Mouse (Mus musculus): Measurements from ENCODE around the gene Gpr39. TPM values are rescaled to one million over a fixed set of nuclear protein-coding genes. Genes with fewer than 3 reads are reported as not detected.

The Gpr39 gene
- polyA plus RNA-seq, 1 experiment: not detected

GRCm38 (mm10) chr1:125912601-125913600, 236.1 kb downstream of the Gpr39 start, which contains the start of gene Lypd1:
TSS of gene Lypd1 (minus strand) at chr1:125913101.
- Histone ChIP-seq H3K4me1 (ENCODE audit: control insufficient read depth, insufficient read depth, low read length) (no peaks in the 10 kb centered on the region), H3K4me3 (ENCODE audit: insufficient read depth, low read length) (no peak within 1 kb of the TSS), H3K27ac (ENCODE audit: insufficient read depth, low read depth, low read length) (no peak within 1 kb of the TSS)

GRCm38 (mm10) chr1:125920696-125921095, 243.9 kb downstream of the Gpr39 start:
- TF ChIP-seq POLR2A (IDR thresholded peaks at IDR 0.05; ENCODE audit: borderline replicate concordance, low read depth, low read length): no peak
- TF ChIP-seq CTCF (IDR thresholded peaks at IDR 0.05; ENCODE audit: low read depth, low read length): no peak
- H3K4me1 ChIP-seq (ENCODE audit: control insufficient read depth, insufficient read depth, low read length): no peaks in the 10 kb centered on the region
- no peak overlapping the region for H3K4me3 ChIP-seq (ENCODE audit: insufficient read depth, low read length)
- no peak overlapping the region for H3K27ac ChIP-seq (ENCODE audit: insufficient read depth, low read depth, low read length)

More at GRCm38 (mm10) chr1:125912601-125913600, 236.1 kb downstream of the Gpr39 start, which contains the start of gene Lypd1:
- TF ChIP-seq CTCF (IDR thresholded peaks at IDR 0.05; ENCODE audit: low read depth, low read length): no peak
- no peak for TF ChIP-seq POLR2A (IDR thresholded peaks at IDR 0.05; ENCODE audit: borderline replicate concordance, low read depth, low read length)

DNA sequence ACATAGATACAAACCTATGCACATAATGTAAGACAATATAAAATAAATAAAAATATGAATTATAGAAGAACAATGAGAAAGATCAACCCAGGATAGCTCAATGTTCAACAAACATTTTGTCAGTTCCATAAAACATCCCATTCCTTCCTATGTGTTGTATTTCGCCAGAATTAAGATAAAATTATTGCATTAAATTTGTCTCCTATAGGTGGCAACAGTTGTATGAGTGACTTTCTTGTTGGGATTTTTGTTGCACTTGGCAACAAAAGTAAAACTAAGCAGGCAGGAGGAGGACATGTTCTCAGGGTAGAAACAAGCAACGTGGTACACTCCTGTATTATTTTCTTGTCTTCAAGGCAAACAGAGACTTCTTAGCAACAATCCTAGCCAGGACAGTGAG, 246.3 kb downstream of the Gpr39 start:
- TF ChIP-seq CTCF (IDR thresholded peaks at IDR 0.05; ENCODE audit: low read depth, low read length): no peak
- TF ChIP-seq POLR2A (IDR thresholded peaks at IDR 0.05; ENCODE audit: borderline replicate concordance, low read depth, low read length): no peak
- Histone ChIP-seq H3K4me3 (ENCODE audit: insufficient read depth, low read length) (no peak overlapping the region), H3K27ac (ENCODE audit: insufficient read depth, low read depth, low read length) (no peak overlapping the region), H3K4me1 (ENCODE audit: control insufficient read depth, insufficient read depth, low read length) (no peaks in the 10 kb centered on the region)

Other genes with a start within 250 kb of the Gpr39 start
- 624 and 643 TPM in 2 replicates for gene Actr3, start 241.3 kb upstream of the Gpr39 start, polyA plus RNA-seq (2012; ENCODE audit: insufficient read depth, insufficient read length, missing spikeins)
- gene Slc35f5, start 116.4 kb upstream of the Gpr39 start, polyA plus RNA-seq (2012; ENCODE audit: insufficient read depth, insufficient read length, missing spikeins): 37.1 and 37.3 TPM in 2 replicates
- gene Lypd1, start 236.1 kb downstream of the Gpr39 start, polyA plus RNA-seq (2012; ENCODE audit: insufficient read depth, insufficient read length, missing spikeins): not detected in 2 replicates

Measured in bone marrow macrophage, adult 2 months (primary cell).